ENCODE assay signal across 10 mouse cellular contexts in genomic region chr7:100399231-100399913, GRCm38 (mm10). TPM values are rescaled to one million over a fixed set of nuclear protein-coding genes. Genes with fewer than 3 reads are reported as not detected.
DNase-seq lines count a peak whose midpoint lies in the region; ATAC-seq and TF ChIP-seq lines count a peak whose summit lies in the region.
"Had no signal": no experiment of that assay in that cellular context is flagged by ENCODE, and none has a peak within 500 bp of the region (broad histone marks: within the 10 kb centered on the region; RNA-seq: fewer than 3 reads in every experiment).

No protein-coding gene starts in this region.

- peaks cover 20% of the 10 kb centered on the region; the same call in 1 of the 2 replicates for H3K36me3 ChIP-seq in liver, embryonic 11.5 days (ENCODE audit: control insufficient read depth, insufficient read depth, low read length)

- no peaks in the 10 kb centered on the region for H3K9me3 ChIP-seq in liver, embryonic 11.5 days (ENCODE audit: control insufficient read depth, low read length)
- H3K9me3 ChIP-seq: limb, embryonic 15.5 days had no signal

- 75% methylated on average over 8 of the region's 8 CpGs for WGBS in liver, embryonic 11.5 days

- H3K27me3 ChIP-seq in liver, embryonic 11.5 days (replicated peaks; ENCODE audit: control insufficient read depth, insufficient read depth, low read length) = no peaks in the 10 kb centered on the region
- H3K27me3 ChIP-seq: limb, embryonic 15.5 days had no signal

- H3K4me2 ChIP-seq in liver, embryonic 11.5 days = no peak overlapping the region
- H3K4me2 ChIP-seq: limb, embryonic 15.5 days had no signal

- 0 out of 2 replicates have a peak overlapping the region, but pooled peaks have one; percentile 28 for H3K27ac ChIP-seq in layer of hippocampus, adult 2 months
- H3K27ac ChIP-seq in liver, embryonic 11.5 days (ENCODE audit: low read depth, low read length) = no peak overlapping the region
- H3K27ac ChIP-seq: limb, embryonic 15.5 days had no signal

- no peaks in the 10 kb centered on the region for H3K4me1 ChIP-seq in liver, embryonic 11.5 days (replicated peaks; ENCODE audit: control insufficient read depth, insufficient read depth, low read length)
- H3K4me1 ChIP-seq: limb, embryonic 15.5 days had no signal

- TF ChIP-seq CTCF in layer of hippocampus, adult 2 months (conservative IDR thresholded peaks at IDR 0.05) = no peak

- no peak overlapping the region for H3K9ac ChIP-seq in liver, embryonic 11.5 days (ENCODE audit: low read depth, low read length)
- H3K9ac ChIP-seq: limb, embryonic 15.5 days had no signal

- no peak overlapping the region for H3K4me3 ChIP-seq in layer of hippocampus, adult 2 months
- no peak overlapping the region for H3K4me3 ChIP-seq in liver, embryonic 11.5 days (ENCODE audit: low read depth, low read length)
- H3K4me3 ChIP-seq: limb, embryonic 15.5 days; myocyte had no signal

- no peak for ATAC-seq in inflammation-experienced regulatory T-cells, adult 6 months
- no peak for ATAC-seq in liver, embryonic 11.5 days (replicated peaks; ENCODE audit: low FRiP score)

- peak; percentile 44 to 68 for DNase-seq in adrenal gland, adult (ENCODE audit: inconsistent age in 2 of 2, low spot score in 1 of 2)
- DNase-seq in adrenal gland, postnatal 4 days (ENCODE audit: low spot score in 2 of 2) = no peak
- no peak for DNase-seq in layer of hippocampus, adult 2 months (ENCODE audit: low spot score in 2 of 2)
- no peak for DNase-seq in layer of hippocampus, adult 9-10 months (ENCODE audit: low spot score)
- peak; percentile 45 to 47 for DNase-seq in heart, adult 18-20 months
- peak; percentile 18 for DNase-seq in lung, postnatal 10 days
- DNase-seq in liver, embryonic 11.5 days (ENCODE audit: low spot score) = no peak

RNA-seq across cellular contexts. Expression of gene Ppme1, which starts 27.3 kb away (rescaled TPM):
- total RNA-seq in adrenal gland, postnatal 4 days (2021) = 10 to 100 TPM; 46.5 to 48.8 TPM
- total RNA-seq in layer of hippocampus, adult 2 months (2021) = 100 to 1,000 TPM; 147 to 154 TPM
- total RNA-seq in heart, adult 18-20 months (2021) = 10 to 100 TPM; 34.7 to 35.4 TPM
- polyA plus RNA-seq in inflammation-experienced regulatory T-cells, adult 6 months (2017; shearing (Covaris generic)) = 10 to 100 TPM; 19.5 to 23.9 (median 22.9) TPM
- polyA plus RNA-seq in liver, embryonic 11.5 days (2014; fragmentation: Nextera tagmentation; extraction: Ambion mirVana) = 56.4 and 56.5 TPM in 2 replicates

RNA-seq across cellular contexts. Expression of gene C2cd3, which starts 27.3 kb away (rescaled TPM):
- 10 to 100 TPM; 22.1 to 26.2 TPM for total RNA-seq in adrenal gland, postnatal 4 days (2021)
- total RNA-seq in layer of hippocampus, adult 2 months (2021) = 10 to 100 TPM; 22.7 to 22.8 TPM
- 10 to 100 TPM in 1 of 2 experiments, 1 to 10 TPM in 1; 7.4 to 10.6 TPM for total RNA-seq in heart, adult 18-20 months (2021)
- 10 to 100 TPM; 32.1 to 38.2 (median 36.9) TPM for polyA plus RNA-seq in inflammation-experienced regulatory T-cells, adult 6 months (2017; shearing (Covaris generic))
- polyA plus RNA-seq in liver, embryonic 11.5 days (2014; fragmentation: Nextera tagmentation; extraction: Ambion mirVana) = 25.3 and 28.2 TPM in 2 replicates

Comparison
In these comparisons a context has a peak if more than half of its experiments do, and no peak if none do; other contexts are left out.
1. DNase-seq: peak in adrenal gland, adult (2 of 2), heart, adult 18-20 months (2 of 2) and lung, postnatal 10 days (single experiment); none in adrenal gland, postnatal 4 days (0 of 2), layer of hippocampus, adult 2 months (0 of 2), layer of hippocampus, adult 9-10 months (single experiment) and liver, embryonic 11.5 days (single experiment).